Comparison of ENCODE assay signal across 18 mouse cellular contexts in genomic region chr12:81869205-81869940, GRCm38 (mm10). TPM values are rescaled to one million over a fixed set of nuclear protein-coding genes. Genes with fewer than 3 reads are reported as not detected.
A peak's percentile ranks its signal among the peaks of the same experiment; 100 is the strongest.
DNase-seq lines count a peak whose midpoint lies in the region; ATAC-seq lines count a peak whose summit lies in the region.
"Had no signal": no experiment of that assay in that cellular context is flagged by ENCODE, and none has a peak within 500 bp of the region (broad histone marks: within the 10 kb centered on the region; RNA-seq: fewer than 3 reads in every experiment).

No protein-coding gene starts in this region.

- no peak overlapping the region for H3K9ac ChIP-seq in heart, embryonic 14.5 days (ENCODE audit: low read length)
- H3K9ac ChIP-seq in lung, embryonic 15.5 days, result no peak overlapping the region
- H3K9ac ChIP-seq in stomach, embryonic 15.5 days, result no peak overlapping the region
- H3K9ac ChIP-seq: forebrain, postnatal 0 days; hindbrain, embryonic 14.5 days; liver, embryonic 13.5 days had no signal

- peaks cover 11 to 55% of the 10 kb centered on the region in 2 experiments for H3K4me1 ChIP-seq in heart, embryonic 14.5 days (ENCODE audit: control insufficient read depth in 2 of 2, insufficient read depth in 2 of 2, low read length in 2 of 2)
- H3K4me1 ChIP-seq in lung, embryonic 15.5 days, result peaks cover 30% of the 10 kb centered on the region
- peaks cover 14% of the 10 kb centered on the region; the same call in 1 of the 2 replicates for H3K4me1 ChIP-seq in stomach, embryonic 15.5 days
- H3K4me1 ChIP-seq: liver, embryonic 13.5 days had no signal

- 0 out of 2 replicates have a peak overlapping the region, but pooled peaks have one; percentile 1 for H3K4me2 ChIP-seq in heart, embryonic 14.5 days (ENCODE audit: low read length)
- H3K4me2 ChIP-seq in lung, embryonic 15.5 days, result no peak overlapping the region
- no peak overlapping the region for H3K4me2 ChIP-seq in stomach, embryonic 15.5 days
- H3K4me2 ChIP-seq: hindbrain, embryonic 14.5 days; liver, embryonic 13.5 days had no signal

- no peak for ATAC-seq in heart, embryonic 14.5 days (ENCODE audit: insufficient number of reproducible peaks, insufficient read depth, low FRiP score, low read depth)
- no peak for ATAC-seq in lung, embryonic 15.5 days (ENCODE audit: borderline replicate concordance, extremely low read depth, low FRiP score, low TSS enrichment)
- ATAC-seq in stomach, embryonic 15.5 days (ENCODE audit: insufficient read depth, low FRiP score, low read depth), result no peak
- ATAC-seq: CD4-positive, CD25-positive, alpha-beta regulatory T cell, adult 4 months; forebrain, postnatal 0 days had no signal

- no peak for DNase-seq in heart, postnatal 36 days
- DNase-seq in lung, postnatal 25 days (ENCODE audit: low spot score), result no peak
- DNase-seq in lung, postnatal 10 days, result peak; percentile 56
- DNase-seq in spleen, postnatal 4 days (ENCODE audit: low spot score in 2 of 2), result no peak
- DNase-seq: adrenal gland, adult 8-10 months; cerebellum, adult 11-12 months; cerebellum, postnatal 36 days; forebrain, postnatal 0 days; kidney, adult 9 months; liver, embryonic 13.5 days had no signal

- no peak overlapping the region for H3K4me3 ChIP-seq in heart, embryonic 14.5 days (ENCODE audit: control insufficient read depth in 1 of 2, insufficient read depth in 1 of 2, low read depth in 1 of 2, low read length in 2 of 2)
- H3K4me3 ChIP-seq in lung, embryonic 15.5 days, result no peak overlapping the region
- no peak overlapping the region for H3K4me3 ChIP-seq in stomach, embryonic 15.5 days (replicated peaks)
- H3K4me3 ChIP-seq: embryonic facial prominence, embryonic 10.5 days; erythroblast, embryonic 14.5 days; limb, embryonic 10.5 days; liver, embryonic 13.5 days had no signal

- 68% methylated on average over 3 of the region's 3 CpGs for WGBS in heart, embryonic 14.5 days
- WGBS in lung, embryonic 15.5 days, result 57% methylated on average over 3 of the region's 3 CpGs
- WGBS in stomach, embryonic 15.5 days, result 49% methylated on average over 3 of the region's 3 CpGs

- H3K9me3 ChIP-seq in heart, embryonic 14.5 days (ENCODE audit: control insufficient read depth, low read length), result no peaks in the 10 kb centered on the region
- H3K9me3 ChIP-seq in lung, embryonic 15.5 days, result no peaks in the 10 kb centered on the region
- H3K9me3 ChIP-seq in stomach, embryonic 15.5 days, result no peaks in the 10 kb centered on the region
- H3K9me3 ChIP-seq: embryonic facial prominence, embryonic 10.5 days; limb, embryonic 10.5 days; liver, embryonic 13.5 days had no signal

- intact Hi-C loops in heart, postnatal 36 days (cut with DNase I), result no loop called here

- peak overlapping the region; percentile 28 to 59; a peak in 3 of 4 replicates for H3K27ac ChIP-seq in heart, embryonic 14.5 days (replicated peaks in 1 of 2; ENCODE audit: control insufficient read depth in 1 of 2, insufficient read depth in 1 of 2, low read depth in 2 of 2, low read length in 2 of 2)
- 0 out of 2 replicates have a peak overlapping the region, but pooled peaks have one; percentile 35 for H3K27ac ChIP-seq in lung, embryonic 15.5 days
- peak overlapping the region; percentile 28; the same call in 1 of the 2 replicates for H3K27ac ChIP-seq in stomach, embryonic 15.5 days
- H3K27ac ChIP-seq: embryonic facial prominence, embryonic 10.5 days; hindbrain, embryonic 14.5 days; limb, embryonic 10.5 days; liver, embryonic 13.5 days had no signal

- no peaks in the 10 kb centered on the region for H3K27me3 ChIP-seq in heart, embryonic 14.5 days (ENCODE audit: control insufficient read depth, insufficient read depth, low read length)
- H3K27me3 ChIP-seq in lung, embryonic 15.5 days, result no peaks in the 10 kb centered on the region
- no peaks in the 10 kb centered on the region for H3K27me3 ChIP-seq in stomach, embryonic 15.5 days (replicated peaks)
- H3K27me3 ChIP-seq: liver, embryonic 13.5 days had no signal

- H3K36me3 ChIP-seq in heart, embryonic 14.5 days (ENCODE audit: control insufficient read depth, insufficient read depth, low read length), result no peaks in the 10 kb centered on the region
- H3K36me3 ChIP-seq in lung, embryonic 15.5 days, result no peaks in the 10 kb centered on the region
- no peaks in the 10 kb centered on the region for H3K36me3 ChIP-seq in stomach, embryonic 15.5 days
- H3K36me3 ChIP-seq: embryonic facial prominence, embryonic 10.5 days; limb, embryonic 10.5 days; liver, embryonic 13.5 days had no signal

RNA-seq across cellular contexts. Expression of gene Pcnx, which starts 9.6 kb away (rescaled TPM):
- 15.4 and 17.4 TPM in 2 replicates for polyA plus RNA-seq in heart, embryonic 14.5 days (2014; fragmentation: Nextera tagmentation; extraction: Ambion mirVana)
- 10 to 100 TPM; 54.6 to 57.8 TPM for total RNA-seq in heart, postnatal 36 days (2021)
- polyA plus RNA-seq in lung, embryonic 15.5 days (2015; fragmentation: Nextera tagmentation; extraction: Ambion mirVana), result 11.8 and 12.0 TPM in 2 replicates
- 8.2 and 9.4 TPM in 2 replicates for polyA plus RNA-seq in stomach, embryonic 15.5 days (2015; fragmentation: Nextera tagmentation; extraction: Ambion mirVana)
